Mouse (Mus musculus) bone marrow macrophage, adult 2 months (primary cell): ENCODE results near the gene 4930435E12Rik.

Source experiments
- CTCF ChIP-seq: IDR thresholded peaks from 2 replicates; pipeline ENCODE4 v1.5.1; 2012; ENCODE audit warnings: low read depth, mild to moderate bottlenecking, low read length, moderate library complexity
- POLR2A ChIP-seq: IDR thresholded peaks from 2 replicates; pipeline ENCODE4 v1.6.1; 2012; ENCODE audit warnings: mild to moderate bottlenecking, low read depth, low read length, borderline replicate concordance

GRCm38 (mm10) chr16:38774964-38775746, 53.4 kb downstream of the 4930435E12Rik start:
- no peak for TF ChIP-seq POLR2A
- no peak for TF ChIP-seq CTCF
